Mouse (Mus musculus): ENCODE measurements around the gene Gm5934. TPM values are rescaled to one million over a fixed set of nuclear protein-coding genes. Genes with fewer than 3 reads are reported as not detected.
"Not testable (repeated sequence)": the region's sequence is repeated elsewhere in the genome, so short reads cannot be mapped to it uniquely, and the experiment has no call there.

Gm5934 gene
- not detected in 2 replicates for polyA plus RNA-seq (2014; fragmentation: Nextera tagmentation; extraction: Ambion mirVana)

GRCm38 (mm10) chrX:24500660-24501059, at the start of gene Gm5934:
Gene Gm5934 (minus strand): TSS chrX:24500760.
- not testable (repeated sequence) for H3K27me3 ChIP-seq (ENCODE audit: control insufficient read depth, insufficient read depth, low read length); H3K9ac ChIP-seq (replicated peaks; ENCODE audit: low read length); DNase-seq; H3K9me3 ChIP-seq (ENCODE audit: control insufficient read depth, low read length); H3K4me1 ChIP-seq (ENCODE audit: control insufficient read depth, insufficient read depth, low read length); H3K4me2 ChIP-seq (ENCODE audit: low read length); H3K4me3 ChIP-seq (replicated peaks; ENCODE audit: low read depth, low read length); ATAC-seq (ENCODE audit: low FRiP score, low TSS enrichment); H3K27ac ChIP-seq (replicated peaks; ENCODE audit: low read depth, low read length); H3K36me3 ChIP-seq (ENCODE audit: control insufficient read depth, insufficient read depth, low read length)
- 80% methylated on average over 5 of the region's 5 CpGs for WGBS

Other genes starting within 250 kb of the Gm5934 start
- not detected in 2 replicates for gene Gm4297, start 74.1 kb upstream of the Gm5934 start, polyA plus RNA-seq (2014; fragmentation: Nextera tagmentation; extraction: Ambion mirVana)

Data from midbrain, embryonic 14.5 days (tissue).